Mouse (Mus musculus) liver, postnatal 0 days (tissue): ENCODE data around the gene Wfdc8.
"Not testable (repeated sequence)": the region's sequence is repeated elsewhere in the genome, so short reads cannot be mapped to it uniquely, and the experiment has no call there.

ENCODE experiments used
- CTCF ChIP-seq: sonication (generic); IDR thresholded peaks from 2 replicates; pipeline ENCODE4 v1.5.1; 2016; ENCODE audit warnings: antibody characterized with exemption, low read depth
- EP300 ChIP-seq: IDR thresholded peaks from 2 replicates; pipeline ENCODE4 v1.6.1; 2016; ENCODE audit warnings: antibody characterized with exemption, low read depth, mild to moderate bottlenecking

DNA sequence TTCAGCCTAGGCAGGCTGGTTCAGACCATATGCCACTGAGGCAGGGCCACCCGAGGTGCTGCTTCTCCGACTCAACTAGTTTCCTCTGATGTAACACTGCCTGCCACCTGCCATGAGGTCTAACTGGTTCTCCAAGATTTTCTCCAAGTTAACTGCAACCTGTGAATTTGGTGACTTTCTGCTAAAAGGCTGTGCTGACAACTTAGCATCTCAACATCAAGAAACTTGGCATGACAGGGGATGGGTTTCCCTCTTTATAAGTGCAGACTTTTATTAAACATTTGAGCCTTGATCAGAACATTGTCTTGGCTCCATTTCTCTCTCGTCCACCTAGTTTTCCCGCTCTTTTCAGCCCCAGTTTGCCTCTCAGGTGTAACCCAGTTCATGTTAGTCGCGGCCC lies 40.1 kb downstream of the Wfdc8 start, which contains the start of gene Spint3:
- not testable (repeated sequence) for TF ChIP-seq CTCF, EP300
